Mouse (Mus musculus): ENCODE measurements around the gene Naa80.

DNA sequence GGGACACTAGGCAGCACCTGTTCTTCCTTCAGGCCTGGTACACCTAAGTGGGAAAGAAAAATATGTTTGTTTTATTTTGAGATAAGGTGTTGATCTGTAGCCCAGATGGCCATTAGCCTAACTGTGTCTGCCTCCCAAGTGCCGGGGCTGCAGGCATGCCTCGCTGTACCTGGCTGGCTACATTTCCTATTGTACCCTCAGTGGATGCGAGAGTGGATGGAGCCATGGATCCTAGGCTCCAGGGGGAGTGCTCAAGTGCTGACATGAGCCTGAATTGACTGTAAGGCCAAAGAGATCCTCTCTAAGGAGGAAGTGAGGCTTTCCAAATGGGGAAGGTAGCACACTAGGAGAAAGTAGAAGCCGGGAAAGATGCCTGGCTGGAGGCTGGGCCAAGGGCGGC is 30.7 kb upstream of the Naa80 start:
- TF ChIP-seq CTCF (IDR thresholded peaks at IDR 0.05; ENCODE audit: borderline replicate concordance, insufficient read depth, low read depth, low read length), result no peak
- TF ChIP-seq POLR2A (IDR thresholded peaks at IDR 0.05; ENCODE audit: borderline replicate concordance, insufficient read depth, low read length), result no peak
